Mouse (Mus musculus) embryonic facial prominence, embryonic 11.5 days (tissue): ENCODE measurements around the gene Tpst2. TPM values are rescaled to one million over a fixed set of nuclear protein-coding genes. Genes with fewer than 3 reads are reported as not detected.

Experiments used
- ATAC-seq: fragments of 200-750 bp; cut with Nextera tagmentation; replicated peaks from 2 replicates; pipeline ENCODE4 v1.8.0; 2017; ENCODE audit warnings: low read depth; ENCODE audit not compliant: insufficient number of reproducible peaks, low FRiP score, low TSS enrichment
- DNase-seq: peaks from one replicate; pipeline ENCODE4 v3.0.0-alpha.2; 2015; ENCODE audit warnings: low spot score
- H3K27ac ChIP-seq: fragments of 300-500 bp; sonication (generic); replicated peaks from 2 replicates; pipeline ENCODE4 v1.5.1; 2014; ENCODE audit warnings: mild to moderate bottlenecking, low read depth, low read length, control low read depth
- H3K27me3 ChIP-seq: fragments of 300-500 bp; sonication (generic); 2 replicates; pipeline ENCODE4 v1.6.1; 2014; ENCODE audit warnings: mild to moderate bottlenecking, low read length, moderate library complexity, mixed read lengths; ENCODE audit not compliant: control insufficient read depth, insufficient read depth
- H3K36me3 ChIP-seq: fragments of 300-500 bp; sonication (generic); replicated peaks from 2 replicates; pipeline ENCODE4 v1.6.1; 2014; ENCODE audit warnings: low read depth, mild to moderate bottlenecking, low read length, moderate library complexity, mixed read lengths; ENCODE audit not compliant: control insufficient read depth, insufficient read depth
- H3K4me1 ChIP-seq: fragments of 300-500 bp; sonication (generic); 2 replicates; pipeline ENCODE4 v1.6.1; 2014; ENCODE audit warnings: low read length, mixed read lengths; ENCODE audit not compliant: control insufficient read depth, insufficient read depth
- H3K4me2 ChIP-seq: fragments of 300-500 bp; sonication (generic); 2 replicates; pipeline ENCODE4 v1.6.1; 2014; ENCODE audit warnings: low read depth, mild to moderate bottlenecking, control low read depth, low read length, moderate library complexity
- H3K4me3 ChIP-seq: fragments of 300-500 bp; sonication (generic); 2 replicates; pipeline ENCODE4 v1.5.1; 2014; ENCODE audit warnings: low read depth, low read length, control low read depth
- H3K9ac ChIP-seq: fragments of 300-500 bp; sonication (generic); replicated peaks from 2 replicates; pipeline ENCODE4 v1.6.1; 2014; ENCODE audit warnings: mild to moderate bottlenecking, control low read depth, low read length
- H3K9me3 ChIP-seq: fragments of 300-500 bp; sonication (generic); replicated peaks from 2 replicates; pipeline ENCODE4 v1.6.1; 2016; ENCODE audit warnings: mild to moderate bottlenecking, low read length, inconsistent platforms, mixed read lengths; ENCODE audit not compliant: control insufficient read depth
- WGBS: fragments of 180-500 bp; shearing (Covaris S2); extraction: QIAGEN DNeasy Blood & Tissue Kit; methylation state at CpG from one replicate; pipeline ENCODE4 v1.1.7; 2014; 5-methylcytosine and 5-hydroxymethylcytosine counted together
- polyA plus RNA-seq: library from polyadenylated mRNA; unstranded; fragments of >200 nt; fragmentation: Nextera tagmentation; extraction: Ambion mirVana; gene quantifications from 2 replicates; pipeline ENCODE4 v1.2.1, GENCODE M21; 2014

Gene Tpst2
- polyA plus RNA-seq, 1 experiment from 2014 or later: 29.0 TPM

- H3K9ac ChIP-seq: no peak overlapping the region
- H3K27me3 ChIP-seq: no peaks in the 10 kb centered on the region
- DNase-seq: no peak
- no peak overlapping the region for H3K4me2 ChIP-seq
- no peak for ATAC-seq
- H3K4me3 ChIP-seq: no peak overlapping the region
- no peaks in the 10 kb centered on the region for H3K4me1 ChIP-seq
- no peak overlapping the region for H3K27ac ChIP-seq
- no peaks in the 10 kb centered on the region for H3K36me3 ChIP-seq
- 90% methylated on average over 8 of the region's 8 CpGs for WGBS
- no peaks in the 10 kb centered on the region for H3K9me3 ChIP-seq
Observed at GRCm38 (mm10) chr5:112290536-112290880, 14.0 kb downstream of the Tpst2 start.

- Histone ChIP-seq H3K4me1 (no peaks in the 10 kb centered on the region), H3K27ac (no peak overlapping the region), H3K9me3 (no peaks in the 10 kb centered on the region), H3K36me3 (no peaks in the 10 kb centered on the region), H3K4me2 (no peak overlapping the region), H3K27me3 (no peaks in the 10 kb centered on the region), H3K4me3 (no peak overlapping the region), H3K9ac (no peak overlapping the region)
- ATAC-seq (no peak), DNase-seq (no peak)
- WGBS: 91% methylated on average over 5 of the region's 5 CpGs
Observed at GRCm38 (mm10) chr5:112291866-112292265, 15.4 kb downstream of the Tpst2 start.

DNA sequence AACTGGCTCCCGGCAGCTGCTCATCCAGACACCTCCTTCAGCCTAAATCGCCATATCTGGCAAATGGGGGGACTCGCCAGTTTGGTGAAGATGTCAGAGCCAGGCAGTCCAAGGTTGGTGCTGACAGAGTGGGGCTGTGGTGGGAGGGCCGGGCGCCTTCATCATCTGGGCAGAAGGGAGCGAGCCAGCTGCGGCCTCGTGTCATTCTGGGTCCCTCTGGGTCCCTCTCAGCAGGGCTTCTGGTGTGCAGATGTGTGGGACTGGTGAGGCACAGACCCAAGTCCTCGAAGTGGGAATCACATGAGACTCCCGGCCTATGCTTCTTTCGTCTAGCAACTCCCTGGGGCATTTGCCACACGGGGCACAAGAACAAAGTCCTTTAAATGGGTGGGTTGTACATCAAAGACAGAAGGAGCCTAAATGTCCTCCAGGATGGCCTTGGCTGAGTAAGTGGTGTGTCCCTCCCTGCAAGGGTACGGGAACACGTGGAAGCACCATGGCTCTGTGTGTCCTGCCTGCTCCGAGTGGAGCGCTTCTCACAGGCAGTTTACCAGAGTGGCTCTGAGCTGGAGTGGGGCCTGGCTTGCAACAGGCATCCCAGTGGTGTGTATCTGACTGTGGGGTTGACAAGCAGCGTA lies 16.0 kb downstream of the Tpst2 start:
- Histone ChIP-seq H3K27ac (no peak overlapping the region), H3K4me1 (no peaks in the 10 kb centered on the region)

GRCm38 (mm10) chr5:112293800-112294199 lies 17.3 kb downstream of the Tpst2 start:
- Histone ChIP-seq H3K4me1 (no peaks in the 10 kb centered on the region), H3K9ac (no peak overlapping the region), H3K27me3 (no peaks in the 10 kb centered on the region), H3K4me3 (no peak overlapping the region), H3K36me3 (no peaks in the 10 kb centered on the region), H3K9me3 (no peaks in the 10 kb centered on the region), H3K27ac (no peak overlapping the region), H3K4me2 (no peak overlapping the region)
- ATAC-seq (no peak), DNase-seq (no peak)
- WGBS: 76% methylated on average over 2 of the region's 2 CpGs

More for the DNA sequence above, 16.0 kb downstream of the Tpst2 start:
- DNase-seq (no peak), ATAC-seq (no peak)
- Histone ChIP-seq H3K36me3 (no peaks in the 10 kb centered on the region), H3K4me3 (no peak overlapping the region), H3K27me3 (no peaks in the 10 kb centered on the region), H3K9me3 (no peaks in the 10 kb centered on the region), H3K9ac (no peak overlapping the region), H3K4me2 (no peak overlapping the region)
- WGBS: 81% methylated on average over 17 of the region's 17 CpGs

GRCm38 (mm10) chr5:112294696-112295095 lies 18.2 kb downstream of the Tpst2 start:
- no peaks in the 10 kb centered on the region for H3K27me3 ChIP-seq
- no peaks in the 10 kb centered on the region for H3K36me3 ChIP-seq
- H3K4me2 ChIP-seq: no peak overlapping the region
- H3K4me1 ChIP-seq: no peaks in the 10 kb centered on the region
- no peak overlapping the region for H3K4me3 ChIP-seq
- ATAC-seq (no peak), DNase-seq (no peak)
- 68% methylated on average over 4 of the region's 4 CpGs for WGBS
- no peak overlapping the region for H3K9ac ChIP-seq
- H3K9me3 ChIP-seq: no peaks in the 10 kb centered on the region
- no peak overlapping the region for H3K27ac ChIP-seq

DNA sequence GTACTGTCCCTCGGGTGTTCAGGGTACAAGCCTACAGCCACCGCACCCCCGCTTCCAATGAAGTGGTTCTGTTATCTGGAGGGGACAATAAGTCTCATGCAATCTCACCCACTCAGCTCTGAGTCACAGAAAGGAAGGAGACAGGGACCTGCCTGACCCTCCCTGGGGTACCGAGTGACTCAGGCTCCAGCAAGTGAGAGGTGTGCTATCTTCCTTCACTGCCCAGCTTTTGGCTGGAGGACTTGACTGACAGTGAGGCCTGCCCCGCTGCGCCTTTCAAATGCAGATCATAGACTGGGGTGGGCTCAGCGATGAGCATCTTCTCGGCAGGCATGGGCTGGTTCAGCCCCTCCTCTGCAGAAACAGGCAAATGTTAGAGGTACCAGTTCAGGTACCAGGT lies 18.7 kb downstream of the Tpst2 start:
- WGBS: 39% methylated on average over 8 of the region's 8 CpGs
- Histone ChIP-seq H3K4me1 (no peaks in the 10 kb centered on the region), H3K27ac (no peak overlapping the region)

DNA sequence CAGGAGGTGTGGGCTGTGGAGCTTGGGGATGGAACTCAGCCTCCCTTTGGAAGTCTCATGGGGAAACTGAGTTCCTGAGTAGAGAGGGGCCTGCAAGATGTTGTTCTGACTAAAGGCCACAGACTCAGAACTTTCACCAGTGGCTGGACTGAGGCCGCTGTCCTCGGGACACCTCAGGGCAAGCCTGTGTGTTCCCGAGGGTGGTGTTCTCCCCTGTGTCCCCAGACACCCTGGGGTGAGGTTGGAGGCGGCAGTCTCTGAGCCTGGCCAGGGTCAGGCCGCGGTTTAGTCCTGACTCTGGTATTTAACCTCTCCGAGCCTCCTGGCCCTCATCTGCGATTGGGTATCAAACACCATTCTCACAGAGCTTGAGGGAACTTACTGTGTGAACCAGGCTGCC lies 19.1 kb downstream of the Tpst2 start:
- H3K36me3 ChIP-seq: no peaks in the 10 kb centered on the region
- no peak for ATAC-seq
- H3K4me1 ChIP-seq: no peaks in the 10 kb centered on the region
- H3K4me2 ChIP-seq: no peak overlapping the region
- no peaks in the 10 kb centered on the region for H3K27me3 ChIP-seq
- no peaks in the 10 kb centered on the region for H3K9me3 ChIP-seq
- no peak overlapping the region for H3K4me3 ChIP-seq
- DNase-seq: no peak
- 53% methylated on average over 8 of the region's 8 CpGs for WGBS
- no peak overlapping the region for H3K9ac ChIP-seq
- H3K27ac ChIP-seq: no peak overlapping the region

More for the DNA sequence above, 18.7 kb downstream of the Tpst2 start:
- ATAC-seq (no peak), DNase-seq (no peak)
- Histone ChIP-seq H3K36me3 (no peaks in the 10 kb centered on the region), H3K9ac (no peak overlapping the region), H3K9me3 (no peaks in the 10 kb centered on the region), H3K27me3 (no peaks in the 10 kb centered on the region), H3K4me3 (no peak overlapping the region), H3K4me2 (no peak overlapping the region)

- ATAC-seq (no peak), DNase-seq (no peak)
- Histone ChIP-seq H3K36me3 (no peaks in the 10 kb centered on the region), H3K9ac (no peak overlapping the region), H3K9me3 (no peaks in the 10 kb centered on the region), H3K4me2 (no peak overlapping the region), H3K4me3 (no peak overlapping the region), H3K27ac (no peak overlapping the region), H3K27me3 (no peaks in the 10 kb centered on the region), H3K4me1 (no peaks in the 10 kb centered on the region)
- WGBS: 86% methylated on average over 6 of the region's 6 CpGs
Observed at GRCm38 (mm10) chr5:112296404-112297181, 20.1 kb downstream of the Tpst2 start.
